In genomic region chr16:34667031-34667726, GRCm38 (mm10) we compare ENCODE assay signal across 8 mouse cellular contexts. TPM values are rescaled to one million over a fixed set of nuclear protein-coding genes. Genes with fewer than 3 reads are reported as not detected.
A peak's percentile ranks its signal among the peaks of the same experiment; 100 is the strongest.
DNase-seq lines count a peak whose midpoint lies in the region; ATAC-seq lines count a peak whose summit lies in the region.

No protein-coding gene starts in this region.

- no peak overlapping the region for H3K4me3 ChIP-seq in embryonic facial prominence, embryonic 12.5 days
- peak overlapping the region; percentile 10; the same call in 1 of the 2 replicates for H3K4me3 ChIP-seq in limb, embryonic 13.5 days
- H3K4me3 ChIP-seq in midbrain, embryonic 15.5 days: peak overlapping the region; percentile 19

- no peaks in the 10 kb centered on the region for H3K36me3 ChIP-seq in embryonic facial prominence, embryonic 12.5 days
- H3K36me3 ChIP-seq in limb, embryonic 13.5 days: no peaks in the 10 kb centered on the region
- no peaks in the 10 kb centered on the region for H3K36me3 ChIP-seq in midbrain, embryonic 15.5 days (replicated peaks)

- DNase-seq in 3T3-L1 (ENCODE audit: low read depth, low spot score): peak; percentile 60
- peak; percentile 76 to 83 for DNase-seq in adrenal gland, postnatal 36 days
- DNase-seq in heart, adult 8-10 months (ENCODE audit: low spot score): peak; percentile 63
- peak; percentile 53 to 58 for DNase-seq in kidney, adult 8-10 months
- peak; percentile 24 to 48 for DNase-seq in spleen, adult 18-20 months

- H3K27ac ChIP-seq in embryonic facial prominence, embryonic 12.5 days: no peak overlapping the region
- no peak overlapping the region for H3K27ac ChIP-seq in limb, embryonic 13.5 days
- H3K27ac ChIP-seq in midbrain, embryonic 15.5 days: no peak overlapping the region

- H3K9me3 ChIP-seq in embryonic facial prominence, embryonic 12.5 days: no peaks in the 10 kb centered on the region
- no peaks in the 10 kb centered on the region for H3K9me3 ChIP-seq in limb, embryonic 13.5 days
- H3K9me3 ChIP-seq in midbrain, embryonic 15.5 days: no peaks in the 10 kb centered on the region

- H3K4me1 ChIP-seq in embryonic facial prominence, embryonic 12.5 days: 0 out of 2 replicates have a peak, but pooled peaks cover 3% of the 10 kb centered on the region
- H3K4me1 ChIP-seq in limb, embryonic 13.5 days: peaks cover 8% of the 10 kb centered on the region
- H3K4me1 ChIP-seq in midbrain, embryonic 15.5 days: peaks cover 13% of the 10 kb centered on the region; the same call in 1 of the 2 replicates

- no peak; the same call in 1 of the 2 replicates for ATAC-seq in embryonic facial prominence, embryonic 12.5 days (ENCODE audit: insufficient number of reproducible peaks, insufficient read depth, low FRiP score, low TSS enrichment)
- peak; percentile 73 for ATAC-seq in limb, embryonic 13.5 days (ENCODE audit: low FRiP score, low read depth)
- peak; percentile 76 for ATAC-seq in midbrain, embryonic 15.5 days (replicated peaks)

- H3K9ac ChIP-seq in embryonic facial prominence, embryonic 12.5 days: no peak overlapping the region
- H3K9ac ChIP-seq in limb, embryonic 13.5 days: no peak overlapping the region
- H3K9ac ChIP-seq in midbrain, embryonic 15.5 days: no peak overlapping the region

- WGBS in embryonic facial prominence, embryonic 12.5 days: 13% methylated on average over 20 of the region's 20 CpGs
- WGBS in limb, embryonic 13.5 days: 9% methylated on average over 20 of the region's 20 CpGs
- 3% methylated on average over 20 of the region's 20 CpGs for WGBS in midbrain, embryonic 15.5 days

- peaks cover 10% of the 10 kb centered on the region; the same call in 1 of the 2 replicates for H3K27me3 ChIP-seq in embryonic facial prominence, embryonic 12.5 days
- peaks cover 91% of the 10 kb centered on the region for H3K27me3 ChIP-seq in limb, embryonic 13.5 days
- peaks cover 16% of the 10 kb centered on the region; the same call in 1 of the 2 replicates for H3K27me3 ChIP-seq in midbrain, embryonic 15.5 days (replicated peaks)

- peak overlapping the region; percentile 34 for H3K4me2 ChIP-seq in embryonic facial prominence, embryonic 12.5 days (replicated peaks)
- peak overlapping the region; percentile 47 for H3K4me2 ChIP-seq in limb, embryonic 13.5 days (replicated peaks)
- H3K4me2 ChIP-seq in midbrain, embryonic 15.5 days: peak overlapping the region; percentile 39

RNA-seq across cellular contexts. Expression of gene Ropn1, which starts 17.5 kb away (rescaled TPM):
- total RNA-seq in adrenal gland, postnatal 36 days (2021): not detected
- not detected in 2 replicates for polyA plus RNA-seq in embryonic facial prominence, embryonic 12.5 days (2016; fragmentation: Nextera tagmentation; extraction: Ambion mirVana)
- not detected for total RNA-seq in heart, adult 8-10 months (2022)
- polyA plus RNA-seq in limb, embryonic 13.5 days (2015; fragmentation: Nextera tagmentation; extraction: Ambion mirVana): not detected in 2 replicates
- not detected in 2 replicates for polyA plus RNA-seq in midbrain, embryonic 15.5 days (2015; fragmentation: Nextera tagmentation; extraction: Ambion mirVana)

RNA-seq across cellular contexts. Expression of gene Ccdc14, which starts 23.2 kb away (rescaled TPM):
- 1 to 10 TPM; 2.3 to 2.7 TPM for total RNA-seq in adrenal gland, postnatal 36 days (2021)
- polyA plus RNA-seq in embryonic facial prominence, embryonic 12.5 days (2016; fragmentation: Nextera tagmentation; extraction: Ambion mirVana): 8.2 and 9.7 TPM in 2 replicates
- 1 to 10 TPM; 1.9 to 3.1 (median 2.4) TPM for total RNA-seq in heart, adult 8-10 months (2022)
- 7.0 TPM in 2 replicates for polyA plus RNA-seq in limb, embryonic 13.5 days (2015; fragmentation: Nextera tagmentation; extraction: Ambion mirVana)
- 3.5 and 4.0 TPM in 2 replicates for polyA plus RNA-seq in midbrain, embryonic 15.5 days (2015; fragmentation: Nextera tagmentation; extraction: Ambion mirVana)
